Mouse (Mus musculus) stomach, embryonic 15.5 days (tissue): ENCODE measurements around the gene Npm1. TPM values are rescaled to one million over a fixed set of nuclear protein-coding genes. Genes with fewer than 3 reads are reported as not detected.

ENCODE experiments used
- ATAC-seq: fragments of 200-750 bp; cut with Nextera tagmentation; 2 replicates; pipeline ENCODE4 v1.8.0; 2017; ENCODE audit warnings: low read depth, moderate number of reproducible peaks, moderate TSS enrichment; ENCODE audit not compliant: insufficient read depth, low FRiP score
- H3K27ac ChIP-seq: fragments of 300-500 bp; sonication (generic); 2 replicates; pipeline ENCODE4 v1.5.1; 2015; ENCODE audit warnings: mild to moderate bottlenecking, inconsistent platforms
- H3K27me3 ChIP-seq: fragments of 300-500 bp; sonication (generic); replicated peaks from 2 replicates; pipeline ENCODE4 v1.6.1; 2015; ENCODE audit warnings: inconsistent platforms
- H3K36me3 ChIP-seq: fragments of 300-500 bp; sonication (generic); 2 replicates; pipeline ENCODE4 v1.6.1; 2015; ENCODE audit warnings: inconsistent platforms
- H3K4me1 ChIP-seq: fragments of 300-500 bp; sonication (generic); 2 replicates; pipeline ENCODE4 v1.6.1; 2015; ENCODE audit warnings: inconsistent platforms
- H3K4me2 ChIP-seq: fragments of 300-500 bp; sonication (generic); 2 replicates; pipeline ENCODE4 v1.6.1; 2015; ENCODE audit warnings: mild to moderate bottlenecking, inconsistent platforms
- H3K4me3 ChIP-seq: fragments of 300-500 bp; sonication (generic); replicated peaks from 2 replicates; pipeline ENCODE4 v1.5.1; 2015; ENCODE audit warnings: inconsistent platforms
- H3K9ac ChIP-seq: fragments of 300-500 bp; sonication (generic); 2 replicates; pipeline ENCODE4 v1.6.1; 2015; ENCODE audit warnings: inconsistent platforms
- H3K9me3 ChIP-seq: fragments of 300-500 bp; sonication (generic); 2 replicates; pipeline ENCODE4 v1.6.1; 2016; ENCODE audit warnings: inconsistent platforms
- WGBS: fragments of 180-500 bp; shearing (Covaris S2); methylation state at CpG from one replicate; pipeline ENCODE4 v1.1.7; 2015; 5-methylcytosine and 5-hydroxymethylcytosine counted together
- polyA plus RNA-seq: library from polyadenylated mRNA; unstranded; fragments of >200 nt; fragmentation: Nextera tagmentation; extraction: Ambion mirVana; gene quantifications from 2 replicates; pipeline ENCODE4 v1.2.1, GENCODE M21; 2015

Npm1 gene
- polyA plus RNA-seq, 1 experiment from 2014 or later: 849 TPM

- Histone ChIP-seq H3K4me3 (no peak overlapping the region), H3K9ac (no peak overlapping the region), H3K4me1 (peaks cover 29% of the 10 kb centered on the region), H3K36me3 (peaks cover 17% of the 10 kb centered on the region; the same call in 1 of the 2 replicates), H3K9me3 (no peaks in the 10 kb centered on the region), H3K27me3 (peaks cover 24% of the 10 kb centered on the region; the same call in 1 of the 2 replicates), H3K4me2 (no peak overlapping the region), H3K27ac (no peak overlapping the region)
- ATAC-seq: no peak
These were observed 13.6 kb downstream of the Npm1 start for GRCm38 (mm10) chr11:33149453-33149852.

- no peak for ATAC-seq
- peaks cover 13% of the 10 kb centered on the region; the same call in 1 of the 2 replicates for H3K36me3 ChIP-seq
- no peaks in the 10 kb centered on the region for H3K9me3 ChIP-seq
- peaks cover 29% of the 10 kb centered on the region for H3K4me1 ChIP-seq
- H3K27ac ChIP-seq: no peak overlapping the region
- no peak overlapping the region for H3K4me2 ChIP-seq
- H3K9ac ChIP-seq: no peak overlapping the region
- peaks cover 24% of the 10 kb centered on the region; the same call in 1 of the 2 replicates for H3K27me3 ChIP-seq
- no peak overlapping the region for H3K4me3 ChIP-seq
- WGBS: 17% methylated on average over 3 of the region's 3 CpGs
These were observed 13.9 kb downstream of the Npm1 start for GRCm38 (mm10) chr11:33149088-33149436.

GRCm38 (mm10) chr11:33148338-33149087, 14.5 kb downstream of the Npm1 start:
- Histone ChIP-seq H3K36me3 (peaks cover 12% of the 10 kb centered on the region; the same call in 1 of the 2 replicates), H3K4me2 (peak overlapping the region; percentile 97), H3K27me3 (peaks cover 28% of the 10 kb centered on the region; the same call in 1 of the 2 replicates), H3K4me1 (peaks cover 29% of the 10 kb centered on the region), H3K9ac (no peak overlapping the region), H3K4me3 (peak overlapping the region; percentile 55), H3K27ac (peak overlapping the region; percentile 18; the same call in 1 of the 2 replicates), H3K9me3 (no peaks in the 10 kb centered on the region)
- peak; percentile 72 for ATAC-seq
- WGBS: 6% methylated on average over 23 of the region's 23 CpGs

GRCm38 (mm10) chr11:33147572-33148337, 15.3 kb downstream of the Npm1 start:
- Histone ChIP-seq H3K27me3 (peaks cover 28% of the 10 kb centered on the region; the same call in 1 of the 2 replicates), H3K36me3 (peaks cover 10% of the 10 kb centered on the region; the same call in 1 of the 2 replicates), H3K27ac (peak overlapping the region; percentile 18; the same call in 1 of the 2 replicates), H3K4me2 (peak overlapping the region; percentile 97), H3K9ac (peak overlapping the region; percentile 25; the same call in 1 of the 2 replicates), H3K4me3 (peak overlapping the region; percentile 55), H3K4me1 (peaks cover 29% of the 10 kb centered on the region), H3K9me3 (no peaks in the 10 kb centered on the region)
- peak; percentile 63 for ATAC-seq
- WGBS: under 1% methylated on average over 73 of the region's 85 CpGs

- Histone ChIP-seq H3K27me3 (peaks cover 28% of the 10 kb centered on the region; the same call in 1 of the 2 replicates), H3K4me1 (peaks cover 29% of the 10 kb centered on the region), H3K9me3 (no peaks in the 10 kb centered on the region), H3K36me3 (peaks cover 10% of the 10 kb centered on the region; the same call in 1 of the 2 replicates), H3K4me3 (peak within 1 kb of the TSS; percentile 55), H3K27ac (peak within 1 kb of the TSS; percentile 18; the same call in 1 of the 2 replicates), H3K9ac (peak within 1 kb of the TSS; percentile 25; the same call in 1 of the 2 replicates), H3K4me2 (peak within 1 kb of the TSS; percentile 97)
- under 1% methylated on average over 34 of the region's 53 CpGs for WGBS
- peak; percentile 6; the same call in 1 of the 2 replicates for ATAC-seq
These were observed 15.8 kb downstream of the Npm1 start, which contains the start of gene Fgf18 for GRCm38 (mm10) chr11:33147171-33147571. Gene Fgf18, minus strand, starts transcription at chr11:33147400.

GRCm38 (mm10) chr11:33146651-33147131, 16.3 kb downstream of the Npm1 start:
- peaks cover 10% of the 10 kb centered on the region; the same call in 1 of the 2 replicates for H3K36me3 ChIP-seq
- 1% methylated on average over 30 of the region's 30 CpGs for WGBS
- peak overlapping the region; percentile 55 for H3K4me3 ChIP-seq
- no peak overlapping the region for H3K9ac ChIP-seq
- peaks cover 29% of the 10 kb centered on the region for H3K4me1 ChIP-seq
- H3K27me3 ChIP-seq: peaks cover 28% of the 10 kb centered on the region; the same call in 1 of the 2 replicates
- H3K9me3 ChIP-seq: no peaks in the 10 kb centered on the region
- peak overlapping the region; percentile 97 for H3K4me2 ChIP-seq
- no peak overlapping the region for H3K27ac ChIP-seq
- no peak for ATAC-seq

- WGBS: 2% methylated on average over 8 of the region's 9 CpGs
- Histone ChIP-seq H3K9me3 (no peaks in the 10 kb centered on the region), H3K4me1 (peaks cover 29% of the 10 kb centered on the region), H3K27ac (no peak overlapping the region), H3K36me3 (peaks cover 7% of the 10 kb centered on the region; the same call in 1 of the 2 replicates), H3K4me3 (no peak overlapping the region), H3K27me3 (peaks cover 28% of the 10 kb centered on the region; the same call in 1 of the 2 replicates), H3K9ac (no peak overlapping the region), H3K4me2 (peak overlapping the region; percentile 21)
- peak; percentile 52 for ATAC-seq
These were observed 16.9 kb downstream of the Npm1 start for GRCm38 (mm10) chr11:33146143-33146497.

- Histone ChIP-seq H3K4me3 (no peak overlapping the region; the same call in 1 of the 2 replicates), H3K27me3 (peaks cover 28% of the 10 kb centered on the region), H3K4me2 (peak overlapping the region; percentile 21), H3K4me1 (peaks cover 29% of the 10 kb centered on the region), H3K36me3 (peaks cover 2% of the 10 kb centered on the region; the same call in 1 of the 2 replicates), H3K27ac (0 out of 2 replicates have a peak overlapping the region, but pooled peaks have one; percentile 3), H3K9ac (no peak overlapping the region), H3K9me3 (no peaks in the 10 kb centered on the region)
- 33% methylated on average over 7 of the region's 7 CpGs for WGBS
- ATAC-seq: no peak
These were observed 17.5 kb downstream of the Npm1 start for GRCm38 (mm10) chr11:33145201-33146142.

GRCm38 (mm10) chr11:33143906-33144305, 19.1 kb downstream of the Npm1 start:
- H3K4me1 ChIP-seq: peaks cover 29% of the 10 kb centered on the region
- H3K36me3 ChIP-seq: no peaks in the 10 kb centered on the region
- no peak overlapping the region for H3K4me3 ChIP-seq
- H3K27me3 ChIP-seq: peaks cover 28% of the 10 kb centered on the region
- no peak for ATAC-seq
- H3K4me2 ChIP-seq: no peak overlapping the region
- H3K9me3 ChIP-seq: no peaks in the 10 kb centered on the region
- H3K9ac ChIP-seq: no peak overlapping the region
- WGBS: 34% methylated on average over 9 of the region's 9 CpGs
- no peak overlapping the region for H3K27ac ChIP-seq

- Histone ChIP-seq H3K4me1 (peaks cover 24% of the 10 kb centered on the region), H3K4me2 (no peak overlapping the region), H3K27me3 (peaks cover 28% of the 10 kb centered on the region), H3K36me3 (no peaks in the 10 kb centered on the region), H3K9ac (no peak overlapping the region), H3K9me3 (no peaks in the 10 kb centered on the region), H3K27ac (no peak overlapping the region), H3K4me3 (no peak overlapping the region)
- ATAC-seq: no peak
- 80% methylated on average over 1 of the region's 1 CpGs for WGBS
These were observed 20.2 kb downstream of the Npm1 start for GRCm38 (mm10) chr11:33142801-33143200.

GRCm38 (mm10) chr11:33140111-33140460, 22.9 kb downstream of the Npm1 start:
- H3K9me3 ChIP-seq: no peaks in the 10 kb centered on the region
- peaks cover 2% of the 10 kb centered on the region; the same call in 1 of the 2 replicates for H3K4me1 ChIP-seq
- WGBS: 82% methylated on average over 5 of the region's 5 CpGs
- H3K27ac ChIP-seq: no peak overlapping the region
- ATAC-seq: no peak
- H3K27me3 ChIP-seq: peaks cover 10% of the 10 kb centered on the region; the same call in 1 of the 2 replicates
- no peak overlapping the region for H3K4me2 ChIP-seq
- no peaks in the 10 kb centered on the region for H3K36me3 ChIP-seq
- no peak overlapping the region for H3K9ac ChIP-seq
- H3K4me3 ChIP-seq: no peak overlapping the region
